ENCODE assay signal across 25 mouse cellular contexts in genomic region chr2:68034711-68035110, GRCm38 (mm10).
DNase-seq lines count a peak whose midpoint lies in the region; TF ChIP-seq lines count a peak whose summit lies in the region.
"Had no signal": no experiment of that assay in that cellular context is flagged by ENCODE, and none has a peak within 500 bp of the region (broad histone marks: within the 10 kb centered on the region; RNA-seq: fewer than 3 reads in every experiment).

No protein-coding gene starts in this region.

- peak overlapping the region; percentile 88 for H3K27ac ChIP-seq in left cerebral cortex, adult 2 months
- H3K27ac ChIP-seq: heart, adult 2 months; hindbrain, embryonic 13.5 days; limb, embryonic 12.5 days; liver, embryonic 15.5 days; midbrain, embryonic 10.5 days; midbrain, embryonic 15.5 days; neural tube, embryonic 15.5 days had no signal

- DNase-seq in frontal cortex, adult 2 months (ENCODE audit: extremely low spot score in 1 of 2, low spot score in 1 of 2) = peak; percentile 64 to 76
- DNase-seq in frontal cortex, postnatal 25 days (ENCODE audit: low spot score in 2 of 2) = no peak
- peak in 1 of 2 experiments; percentile 17 for DNase-seq in left cerebral cortex, adult 2 months (ENCODE audit: extremely low spot score in 1 of 2, low spot score in 2 of 2)
- DNase-seq in left cerebral cortex, postnatal 4 days = no peak
- peak; percentile 19 to 59 for DNase-seq in left cerebral cortex, postnatal 14 days (ENCODE audit: low spot score in 2 of 2)
- DNase-seq in telencephalon, adult 2 months (ENCODE audit: low read depth, low spot score) = peak; percentile 82
- no peak for DNase-seq in cerebellum, adult 9-11 months
- DNase-seq: adrenal gland, postnatal 10 days; cerebellum, adult 11-12 months; cerebellum, postnatal 10 days; heart, adult 2 months; heart, postnatal 4 days; kidney, adult 9 months; kidney, postnatal 10 days; lung, embryonic 14.5 days; spleen, adult 18-20 months; thymus, postnatal 4 days had no signal

- intact Hi-C loops in left cerebral cortex, adult 2 months (cut with DNase I) = loop anchor here (2.0 to 10.0 kb wide), 2 partner anchors 64 to 470 kb away; partner anchors contain the start of gene B3galt1
- intact Hi-C loops in left cerebral cortex, postnatal 4 days (cut with DNase I) = no loop called here
- intact Hi-C loops in left cerebral cortex, postnatal 14 days (cut with DNase I) = no loop called here

- no peak for TF ChIP-seq CTCF in left cerebral cortex, adult 2 months (IDR thresholded peaks at IDR 0.05)

- H3K4me3 ChIP-seq in left cerebral cortex, adult 2 months = no peak overlapping the region
- H3K4me3 ChIP-seq: erythroblast, embryonic 14.5 days; heart, adult 2 months; heart, embryonic 12.5 days; hindbrain, embryonic 13.5 days; limb, embryonic 12.5 days; liver, embryonic 15.5 days; midbrain, embryonic 10.5 days; midbrain, embryonic 15.5 days; neural tube, embryonic 15.5 days had no signal

Comparison
In these comparisons a context has a peak if more than half of its experiments do, and no peak if none do; other contexts are left out.
1. DNase-seq: peak in frontal cortex, adult 2 months (2 of 2), left cerebral cortex, postnatal 14 days (2 of 2) and telencephalon, adult 2 months (single experiment); none in frontal cortex, postnatal 25 days (0 of 2), left cerebral cortex, postnatal 4 days (single experiment) and cerebellum, adult 9-11 months (single experiment).